Mouse (Mus musculus): ENCODE results near the gene Mr1. TPM values are rescaled to one million over a fixed set of nuclear protein-coding genes. Genes with fewer than 3 reads are reported as not detected.

The Mr1 gene
- total and polyA plus RNA-seq, 3 experiments: 4.4 to 30.6 (median 29.2) TPM

DNA sequence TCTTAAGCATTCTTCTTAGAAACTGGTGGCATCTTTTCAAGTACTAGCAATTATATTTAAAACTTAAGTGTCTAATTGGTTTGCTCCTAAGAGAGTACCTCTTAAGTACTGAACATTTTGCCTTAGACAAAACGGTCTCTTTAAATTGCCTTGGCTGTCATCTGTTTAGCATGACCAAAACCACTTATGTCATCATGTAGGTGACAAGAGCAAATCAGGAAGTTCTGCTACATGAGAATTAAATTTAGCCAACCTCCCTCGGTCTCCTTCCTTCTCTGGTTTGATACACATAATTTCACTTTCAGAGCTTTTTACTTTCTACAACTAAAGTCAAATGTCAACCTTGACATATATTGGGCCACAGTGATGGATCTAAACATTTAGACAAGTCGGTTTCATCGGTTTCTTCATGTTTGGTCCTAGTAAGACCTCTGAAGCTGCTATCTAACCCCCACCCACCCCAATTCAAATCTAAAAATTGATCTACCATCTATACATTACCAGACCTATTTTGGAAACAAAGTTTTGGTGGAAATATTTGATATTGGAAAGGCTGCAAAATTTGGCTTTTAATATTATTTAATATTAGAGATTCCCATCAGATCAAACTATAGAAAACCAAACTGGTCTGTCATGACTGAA, 49.9 kb downstream of the Mr1 start:
- no peak for DNase-seq

DNA sequence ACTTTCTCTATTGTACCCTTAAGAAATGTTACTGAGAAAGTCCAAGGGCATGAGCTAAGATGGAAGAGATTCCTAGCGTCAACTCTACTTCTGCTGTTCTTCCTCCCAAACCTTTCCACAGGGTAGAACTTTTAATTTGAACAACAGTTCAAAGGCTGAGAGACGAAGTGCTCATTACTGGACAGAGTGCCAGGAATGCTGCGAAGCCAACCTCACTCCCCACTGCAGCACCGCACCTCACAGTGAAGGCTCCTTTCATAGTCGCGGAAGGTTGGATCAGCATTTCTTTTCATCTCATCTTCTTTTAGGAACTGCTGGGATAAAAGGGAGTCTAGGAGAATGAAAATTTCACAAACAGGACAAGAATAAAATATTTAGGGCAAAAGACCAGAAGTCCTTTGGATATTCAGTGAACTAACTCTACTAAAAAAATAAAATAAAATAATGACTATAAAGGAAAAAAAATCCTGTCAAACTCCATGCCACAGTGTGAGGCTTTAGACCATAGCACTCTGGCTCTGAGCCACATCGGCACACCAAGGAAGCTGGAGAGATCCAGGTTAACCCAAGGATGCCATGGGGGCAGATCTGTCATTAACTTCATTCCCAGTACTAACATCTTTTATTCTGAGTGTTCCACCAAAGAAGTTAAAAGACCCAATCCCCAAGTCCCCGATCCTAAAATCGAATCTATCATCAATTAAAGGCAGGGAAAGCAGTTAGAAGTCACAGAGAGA, 52.5 kb downstream of the Mr1 start:
- no peak for DNase-seq

DNA sequence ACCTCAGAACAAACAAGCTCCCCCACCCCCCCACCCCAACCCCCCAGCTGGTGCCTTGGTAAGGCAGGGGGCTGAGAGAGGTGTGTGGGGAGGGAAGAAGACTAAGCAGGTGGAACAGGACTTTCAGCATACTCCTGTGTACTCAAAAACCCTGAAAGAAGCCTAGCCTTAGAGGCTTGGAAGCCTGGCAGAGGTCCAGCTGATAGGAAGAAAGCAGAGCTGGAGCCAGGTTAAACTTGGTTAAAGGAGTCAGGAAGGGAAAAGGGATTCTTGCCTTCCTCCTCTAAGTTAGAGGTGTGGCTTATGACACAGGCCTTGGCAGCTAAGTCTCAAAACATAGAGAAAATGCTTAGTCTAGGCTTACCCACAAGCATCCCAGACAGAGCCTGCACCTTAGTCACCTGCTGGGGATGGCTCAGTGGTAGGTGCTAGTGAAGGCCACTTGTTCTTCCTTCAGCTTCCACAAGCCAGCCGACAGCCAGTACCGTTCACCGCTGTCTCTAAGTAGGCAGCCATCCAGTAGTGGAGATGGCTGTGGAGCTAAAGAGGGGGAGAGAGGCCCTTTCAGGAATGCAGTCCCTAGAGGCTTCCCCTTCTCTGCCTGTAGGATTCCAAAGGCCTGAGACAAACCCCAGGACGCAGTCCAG, 53.3 kb downstream of the Mr1 start:
- no peak for DNase-seq

DNA sequence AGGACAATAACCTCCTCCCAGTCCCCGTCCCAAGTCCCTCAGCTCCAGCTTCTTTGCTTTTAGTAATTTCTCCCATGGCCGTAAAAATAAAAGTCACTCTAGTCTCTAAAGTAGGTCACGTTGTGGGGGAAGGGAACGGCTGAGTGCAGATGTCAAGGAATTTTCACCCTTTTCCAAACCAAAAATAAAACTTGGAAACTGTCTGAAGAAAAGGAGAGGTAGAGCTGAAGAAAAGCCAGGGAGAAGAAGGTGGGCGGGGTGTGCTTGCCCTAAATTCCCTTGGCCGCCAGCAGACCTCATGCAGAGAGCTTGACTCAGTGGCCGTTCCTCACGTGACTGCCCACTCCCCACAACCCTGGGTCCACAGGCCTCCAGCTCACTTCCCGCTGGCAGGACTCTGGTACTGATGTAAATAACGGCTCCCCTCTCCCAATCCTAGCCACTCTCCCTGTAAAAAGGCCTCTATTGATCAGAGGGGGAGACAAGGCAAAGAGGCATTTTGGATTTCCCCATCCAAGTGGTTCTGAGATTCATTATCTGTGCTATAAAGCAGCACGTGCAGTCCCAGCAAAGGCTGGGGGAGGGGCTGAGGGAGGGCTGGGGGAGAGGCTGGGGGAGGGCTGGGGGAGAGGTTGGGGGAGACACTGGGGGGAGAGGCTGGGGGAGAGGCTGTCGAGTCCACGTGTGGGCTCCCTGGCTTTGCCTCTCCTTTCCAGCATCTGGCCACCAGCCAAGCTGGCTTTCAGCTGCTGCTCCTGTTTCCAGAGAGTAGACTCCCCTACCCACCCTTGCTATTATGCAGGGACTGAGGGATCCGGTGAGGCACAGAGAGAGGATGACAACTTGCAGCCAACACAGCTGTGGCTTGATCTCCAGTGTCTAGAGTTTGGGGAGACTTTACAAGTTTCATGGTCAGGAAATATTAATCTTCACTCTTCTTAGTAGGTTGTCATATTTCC, 54.5 kb downstream of the Mr1 start:
- peak; percentile 65 for DNase-seq

DNA sequence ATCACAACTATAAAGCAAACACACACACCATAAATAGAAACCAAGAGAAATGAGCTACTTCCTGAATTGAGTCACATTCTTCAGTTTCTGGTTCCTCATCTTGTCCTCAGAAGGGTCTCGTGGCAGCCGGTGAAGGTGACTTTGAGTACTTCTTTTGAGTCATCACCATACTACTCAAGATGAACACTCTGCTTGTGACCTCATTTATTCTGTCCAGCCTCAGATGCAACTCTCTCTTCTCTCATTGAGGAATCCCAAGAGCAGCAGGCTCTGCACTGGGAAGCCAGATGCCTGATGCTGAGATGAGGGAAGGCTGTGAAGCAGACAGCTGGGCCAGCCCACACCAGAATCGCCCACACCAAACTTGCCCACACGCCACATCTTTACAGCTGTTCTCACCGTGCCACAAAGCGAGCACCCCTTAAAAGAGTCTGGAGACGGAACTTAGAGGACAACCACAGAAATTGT, 55.2 kb downstream of the Mr1 start:
- no peak for DNase-seq

DNA sequence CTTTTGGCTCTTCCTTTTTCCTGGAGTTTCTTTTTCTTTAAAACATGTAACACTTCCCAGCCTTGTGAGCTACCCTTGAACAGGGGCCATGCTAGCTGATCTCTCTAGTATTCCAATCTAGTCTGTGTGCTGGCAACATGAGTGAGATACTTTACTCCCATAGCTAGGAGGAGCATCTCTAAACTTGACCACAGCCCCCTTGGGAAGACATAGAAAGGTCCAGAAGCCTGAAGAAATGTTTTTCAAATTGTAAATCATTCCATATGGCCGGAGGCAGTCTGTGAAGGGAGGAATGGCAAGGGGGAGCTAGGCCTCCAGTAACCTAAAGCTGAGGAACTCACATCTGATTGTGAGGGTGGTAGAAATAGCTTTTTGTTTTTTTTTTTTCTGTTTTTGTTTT, 55.9 kb downstream of the Mr1 start:
- no peak for DNase-seq

DNA sequence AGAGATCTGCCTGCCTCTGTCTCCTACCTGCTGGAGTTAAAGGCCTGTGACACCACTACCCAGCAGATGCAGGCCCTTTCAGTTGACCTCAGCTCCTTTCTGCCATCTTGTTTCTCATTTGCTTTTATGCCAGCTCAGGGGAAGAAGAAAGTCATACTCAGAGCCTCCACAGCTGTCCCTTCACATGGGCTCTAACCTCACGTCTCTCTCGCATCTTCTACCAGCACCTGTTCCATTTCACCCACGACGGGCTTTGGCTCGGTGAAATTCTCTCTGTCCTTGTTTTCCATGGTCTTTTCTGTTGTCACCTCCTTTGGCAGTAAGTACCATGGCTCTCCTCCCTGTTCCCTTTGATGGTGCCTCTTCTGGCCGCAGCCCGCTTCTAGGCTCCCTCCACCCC, 56.3 kb downstream of the Mr1 start:
- DNase-seq: no peak

DNA sequence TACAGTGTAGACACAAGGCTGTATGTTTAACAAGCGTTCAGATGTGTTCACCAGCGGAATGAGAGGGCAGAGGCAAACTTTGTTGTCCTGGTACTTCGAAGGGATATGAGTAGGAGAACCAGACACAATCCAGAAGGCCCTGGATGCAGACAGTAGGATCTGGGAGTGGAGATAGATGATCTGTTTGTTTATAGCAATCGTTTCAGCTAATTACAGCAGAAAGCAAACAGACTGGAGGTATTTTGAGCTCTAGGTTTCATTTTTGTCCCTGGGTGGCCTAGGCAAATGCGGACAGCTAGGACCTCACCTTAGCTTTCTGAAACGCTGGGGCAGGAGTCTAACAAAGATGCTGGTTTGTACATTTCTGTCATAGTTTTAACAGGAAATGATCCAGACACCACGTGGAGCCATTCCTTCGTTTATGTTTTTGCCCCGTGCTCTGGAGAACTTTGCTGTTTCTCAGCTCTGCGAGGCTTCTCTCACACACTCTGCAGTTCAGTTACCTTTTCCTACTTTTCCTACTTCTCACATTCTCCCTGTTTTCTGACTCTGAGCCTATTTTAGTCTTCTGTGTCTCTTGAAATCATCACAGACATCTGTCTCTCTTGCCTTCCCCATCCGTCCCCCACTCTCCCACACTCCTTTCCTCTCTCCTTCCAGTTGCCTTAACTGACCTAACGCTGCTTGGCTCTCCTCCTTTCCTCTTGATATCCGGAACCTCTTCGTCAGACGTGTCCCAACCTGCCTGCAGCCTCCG, 57.6 kb downstream of the Mr1 start:
- DNase-seq: no peak

DNA sequence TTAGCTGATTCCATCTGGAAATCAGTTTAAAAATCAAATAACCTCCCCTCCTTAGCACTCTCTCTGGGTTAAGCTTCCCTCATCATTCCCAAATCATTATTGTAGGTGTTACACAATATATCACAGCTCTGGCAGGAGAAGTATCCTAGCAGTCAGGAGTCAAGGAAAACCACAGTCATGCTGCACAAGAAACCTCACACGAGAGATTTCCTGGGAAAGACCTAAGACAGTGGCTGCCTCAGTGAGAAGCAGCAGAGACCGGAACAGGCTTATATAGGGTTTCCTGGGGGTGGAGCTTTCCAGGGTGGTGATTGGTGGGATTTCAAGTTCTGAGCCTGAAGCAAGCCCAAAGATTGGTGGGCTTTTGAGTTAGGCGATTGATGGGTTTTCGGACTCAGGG, 58.6 kb downstream of the Mr1 start:
- DNase-seq: no peak

DNA sequence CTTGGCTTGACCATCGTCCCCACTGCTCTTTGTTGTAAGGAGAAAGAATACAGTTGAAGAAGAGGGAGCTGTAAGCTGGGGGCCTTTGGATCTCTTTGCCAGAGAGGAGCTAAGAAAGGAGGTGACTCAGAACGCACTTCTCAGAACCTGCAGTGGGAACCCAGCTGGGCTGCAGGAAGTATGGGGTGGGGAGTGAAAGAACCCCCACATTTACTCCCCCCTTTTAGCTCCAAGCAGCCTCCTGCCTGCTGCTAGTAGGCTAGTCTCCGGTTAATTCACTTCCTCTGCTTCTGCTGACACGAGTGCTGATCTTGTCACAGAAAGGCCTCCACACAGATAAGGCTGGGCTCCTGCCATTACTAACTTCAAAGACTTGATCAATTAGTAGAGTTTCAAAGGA, 59.7 kb downstream of the Mr1 start:
- DNase-seq: peak; percentile 25

DNA sequence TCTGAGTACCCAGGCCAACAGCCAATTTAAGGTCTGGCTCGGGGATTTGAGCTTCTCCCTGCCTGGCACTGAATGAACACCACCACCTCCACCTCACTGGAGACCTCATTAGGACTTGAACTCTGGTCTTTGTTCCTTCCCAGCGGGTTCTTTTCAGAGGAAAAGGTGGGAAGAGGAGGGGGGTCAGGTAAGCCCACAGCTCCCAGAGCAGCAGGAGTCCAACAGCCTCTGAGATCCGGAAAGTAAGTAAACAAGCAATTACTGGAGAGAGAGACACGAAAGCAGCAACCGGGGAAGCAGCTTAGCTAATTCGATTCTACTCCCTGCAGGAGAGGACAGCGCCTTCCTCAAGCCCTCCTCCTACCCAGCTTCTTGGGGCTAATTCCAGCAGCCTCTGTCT, 60.2 kb downstream of the Mr1 start:
- no peak for DNase-seq

DNA sequence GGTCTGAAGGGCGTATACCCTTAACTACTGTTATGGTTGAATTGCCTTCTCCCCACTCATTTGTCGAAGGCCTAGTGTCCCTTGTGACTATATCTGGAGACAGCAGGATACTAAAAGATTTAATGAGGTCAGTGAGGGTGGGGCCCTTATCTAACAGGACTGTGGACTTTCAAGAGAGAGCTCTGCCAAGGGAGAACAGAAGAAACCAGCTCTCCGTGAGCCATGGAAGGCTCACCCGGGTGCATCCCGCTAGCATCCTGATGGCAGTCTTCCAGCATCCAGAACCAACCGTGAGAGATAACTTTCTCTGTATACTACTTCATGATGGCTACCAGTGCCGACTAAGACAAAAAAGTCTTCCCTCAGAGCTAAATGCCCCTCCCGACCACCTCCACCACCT, 61.8 kb downstream of the Mr1 start:
- DNase-seq: peak; percentile 40

DNA sequence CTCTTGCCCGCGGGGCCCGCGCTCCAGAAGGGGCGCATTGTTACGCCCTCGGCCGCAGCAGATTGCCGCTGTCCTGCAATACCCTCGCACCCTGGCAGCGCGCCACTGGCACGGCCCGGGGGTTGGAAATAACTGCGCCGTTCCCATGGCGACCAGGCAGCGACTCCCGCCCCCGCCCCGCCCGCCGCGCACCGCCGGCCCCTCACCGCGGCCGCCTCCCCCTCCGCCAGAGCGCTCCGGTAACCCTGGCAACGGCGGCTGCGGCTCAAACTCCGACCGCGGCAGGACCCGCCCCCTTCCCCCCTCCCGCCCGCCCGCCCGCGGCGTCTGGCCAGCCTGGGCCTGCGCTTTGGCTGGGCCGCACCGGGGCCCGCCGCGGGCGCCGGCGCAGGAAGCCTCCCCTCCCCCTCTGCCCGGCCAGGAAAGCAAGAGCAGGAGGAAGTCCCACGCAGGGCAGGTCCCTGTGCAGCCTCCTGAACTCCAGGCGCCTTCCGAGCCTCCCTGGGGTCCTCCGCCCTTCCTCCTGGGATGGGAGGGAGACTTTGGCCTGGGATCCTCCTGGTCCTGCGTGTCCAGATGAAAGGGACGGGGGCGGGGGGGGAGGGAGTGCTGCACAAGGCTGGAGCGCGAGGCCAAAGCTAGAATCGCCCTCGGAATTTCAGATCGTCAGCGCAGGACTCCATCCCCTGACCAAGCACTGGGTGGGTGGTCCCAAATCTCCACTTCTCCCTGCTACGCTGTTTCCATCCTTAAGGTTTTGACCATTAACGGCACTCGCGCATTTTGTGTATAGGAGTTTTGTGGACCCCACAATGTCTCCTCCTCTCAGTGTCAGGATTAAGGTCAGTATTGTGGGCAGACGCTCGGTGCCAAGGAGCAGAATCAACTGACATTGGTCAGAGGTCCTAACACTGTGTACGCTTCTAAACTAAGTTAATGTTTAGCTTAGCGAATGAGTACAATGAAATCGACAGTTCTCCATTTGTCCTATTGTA, 63.0 kb downstream of the Mr1 start:
- DNase-seq: peak; percentile 97

DNA sequence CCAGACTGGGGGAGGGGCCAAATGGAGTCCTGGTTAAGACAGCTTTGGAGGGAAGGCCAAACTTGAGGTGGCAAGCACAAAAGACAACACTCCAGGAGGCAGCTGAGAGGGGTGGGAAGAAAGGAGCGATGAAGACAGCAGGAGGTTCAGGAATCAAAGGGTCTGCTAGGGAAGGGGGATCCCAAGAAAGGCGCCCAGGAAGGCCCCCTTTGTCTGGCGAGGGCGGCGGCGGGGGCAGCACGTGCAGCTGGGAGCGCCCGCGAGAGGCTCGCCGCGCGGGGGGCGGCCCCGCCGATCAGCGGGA, 63.7 kb downstream of the Mr1 start:
- no peak for DNase-seq

DNA sequence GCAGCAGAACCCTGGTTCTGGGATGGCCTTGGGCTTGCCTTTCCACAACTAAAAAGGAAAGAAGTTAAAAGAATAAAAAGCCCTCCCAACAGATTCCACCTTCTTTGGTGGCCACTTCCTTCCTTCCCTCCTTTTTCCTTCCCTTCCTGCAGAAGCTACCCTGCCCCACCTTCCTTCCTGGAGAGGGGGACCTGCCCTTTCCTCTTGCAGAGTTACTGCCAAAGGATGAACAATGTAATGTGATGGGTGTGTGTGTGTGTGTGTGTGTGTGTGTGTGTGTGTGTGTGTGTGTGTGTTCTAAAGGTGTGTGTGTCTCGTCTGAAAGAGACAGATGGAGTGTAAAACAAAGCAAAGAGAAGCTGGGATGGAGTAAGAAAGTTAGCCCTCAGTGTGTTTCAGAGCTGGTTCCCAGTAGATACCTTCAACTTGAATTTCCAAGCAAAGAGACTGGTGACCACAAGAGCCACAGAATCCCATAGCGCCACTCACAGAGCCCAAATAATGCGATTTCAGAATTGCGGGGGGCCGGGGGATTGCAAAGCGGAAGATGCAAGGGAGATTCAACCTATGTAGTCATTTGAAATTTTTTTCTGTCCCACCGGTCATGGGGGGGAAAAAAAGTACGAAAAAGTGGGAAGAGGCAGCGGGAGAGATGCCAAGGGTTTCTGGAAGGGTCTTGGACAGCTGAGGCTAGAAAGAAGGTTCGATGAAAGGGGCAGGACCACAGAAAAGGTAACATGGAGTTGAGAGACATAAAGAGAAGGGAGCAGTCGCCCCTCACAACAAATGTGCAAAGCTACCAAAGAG, 64.3 kb downstream of the Mr1 start:
- peak; percentile 45 for DNase-seq

DNA sequence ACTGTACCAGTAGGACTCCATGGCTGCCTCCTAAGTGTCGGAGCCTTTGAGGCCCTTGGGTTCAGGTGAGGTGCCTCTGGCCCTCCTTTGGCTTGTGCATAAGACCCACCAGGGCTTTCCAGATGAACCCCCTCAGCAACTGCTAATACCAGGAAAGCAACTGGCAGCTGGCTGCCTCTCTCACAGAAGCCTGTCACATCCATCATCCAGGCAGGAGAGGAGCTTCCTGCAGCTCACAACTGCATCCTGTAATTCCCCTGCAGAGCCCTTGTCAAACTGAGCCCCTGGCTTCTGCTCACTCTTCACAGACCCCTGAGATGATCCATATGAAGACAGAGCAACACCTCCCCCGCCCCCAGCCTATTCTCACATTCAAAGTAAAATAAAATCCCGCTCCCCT, 68.9 kb downstream of the Mr1 start:
- no peak for DNase-seq

Data from adrenal gland, adult 2 months (tissue).